ENCODE assay signal across 9 mouse cellular contexts in the genomic region with DNA sequence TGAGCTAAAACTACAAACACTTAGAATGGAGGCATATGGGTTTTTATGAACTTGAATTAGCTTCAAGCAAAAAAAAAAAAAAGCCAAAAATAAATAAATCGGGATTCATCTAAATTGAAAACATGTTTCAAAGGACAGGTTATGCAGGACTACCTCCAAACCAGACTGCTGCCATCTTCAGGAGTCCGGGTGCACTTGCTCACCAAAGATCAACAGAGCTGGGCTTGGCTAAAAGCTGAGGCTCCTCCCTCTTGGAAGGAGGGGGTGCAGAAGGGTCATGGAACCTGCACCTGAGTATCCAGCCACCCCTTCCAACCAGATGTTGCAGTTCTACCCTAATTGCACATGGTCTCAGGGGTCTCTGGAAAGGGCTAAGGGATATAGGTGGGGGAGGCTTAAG. TPM values are rescaled to one million over a fixed set of nuclear protein-coding genes. Genes with fewer than 3 reads are reported as not detected.
A peak's percentile ranks its signal among the peaks of the same experiment; 100 is the strongest.
DNase-seq lines count a peak whose midpoint lies in the region; ATAC-seq lines count a peak whose summit lies in the region.
"Had no signal": no experiment of that assay in that cellular context is flagged by ENCODE, and none has a peak within 500 bp of the region (broad histone marks: within the 10 kb centered on the region; RNA-seq: fewer than 3 reads in every experiment).

No protein-coding gene starts in this region.

- DNase-seq in CD4-positive, CD25-positive, alpha-beta regulatory T cell, adult 2 months (ENCODE audit: low read depth, low spot score), result peak; percentile 54
- peak; percentile 23 for DNase-seq in liver
- peak; percentile 61 to 71 for DNase-seq in kidney, adult 8-10 months
- DNase-seq in thymus, postnatal 0 days (ENCODE audit: low spot score), result peak; percentile 57
- DNase-seq in right cerebral cortex, adult 18-20 months, result no peak
- no peak for DNase-seq in heart, embryonic 10.5 days (ENCODE audit: low spot score)

- 18% methylated on average over 2 of the region's 2 CpGs for WGBS in liver, embryonic 12.5 days (ENCODE audit: insufficient replicate concordance)
- 18% methylated on average over 2 of the region's 2 CpGs for WGBS in heart, embryonic 10.5 days

- no peak overlapping the region for H3K9ac ChIP-seq in liver, embryonic 12.5 days
- H3K9ac ChIP-seq: neural tube, embryonic 13.5 days had no signal

- H3K4me3 ChIP-seq in liver, embryonic 12.5 days, result no peak overlapping the region
- no peak overlapping the region for H3K4me3 ChIP-seq in heart, embryonic 10.5 days
- H3K4me3 ChIP-seq: neural tube, embryonic 13.5 days had no signal

- no peak overlapping the region for H3K27ac ChIP-seq in liver, embryonic 12.5 days
- no peak overlapping the region for H3K27ac ChIP-seq in heart, embryonic 10.5 days
- H3K27ac ChIP-seq: neural tube, embryonic 13.5 days had no signal

- no peak overlapping the region for H3K4me2 ChIP-seq in liver, embryonic 12.5 days
- H3K4me2 ChIP-seq: neural tube, embryonic 13.5 days had no signal

- ATAC-seq in CD4-positive, CD25-positive, alpha-beta regulatory T cell, adult 4 months, result no peak
- ATAC-seq in liver, embryonic 12.5 days, result no peak

- peaks cover 29% of the 10 kb centered on the region for H3K4me1 ChIP-seq in liver, embryonic 12.5 days
- H3K4me1 ChIP-seq in heart, embryonic 10.5 days, result peaks cover 11% of the 10 kb centered on the region

- H3K27me3 ChIP-seq in liver, embryonic 12.5 days (replicated peaks), result peaks cover 14% of the 10 kb centered on the region
- peaks cover 7% of the 10 kb centered on the region; the same call in 1 of the 2 replicates for H3K27me3 ChIP-seq in heart, embryonic 10.5 days (ENCODE audit: insufficient read depth, poor library complexity, severe bottlenecking)

- H3K9me3 ChIP-seq in liver, embryonic 12.5 days (replicated peaks), result no peaks in the 10 kb centered on the region
- H3K9me3 ChIP-seq in heart, embryonic 10.5 days, result no peaks in the 10 kb centered on the region
- H3K9me3 ChIP-seq: neural tube, embryonic 13.5 days had no signal

- no peaks in the 10 kb centered on the region for H3K36me3 ChIP-seq in liver, embryonic 12.5 days
- no peaks in the 10 kb centered on the region for H3K36me3 ChIP-seq in heart, embryonic 10.5 days
- H3K36me3 ChIP-seq: neural tube, embryonic 13.5 days had no signal

RNA-seq across cellular contexts. Expression of gene Dock9, which starts 3.3 kb away (rescaled TPM):
- 1 to 10 TPM; 5.7 to 5.8 TPM for polyA plus RNA-seq in CD4-positive, CD25-positive, alpha-beta regulatory T cell, adult 4 months (2017; shearing (Covaris generic))
- 2.0 and 2.7 TPM in 2 replicates for polyA plus RNA-seq in liver, embryonic 12.5 days (2016; fragmentation: Nextera tagmentation; extraction: Ambion mirVana)
- polyA plus RNA-seq in thymus, postnatal 0 days (2015; fragmentation: Nextera tagmentation; extraction: Ambion mirVana), result 4.2 and 4.9 TPM in 2 replicates
- polyA plus RNA-seq in heart, embryonic 10.5 days (2016; fragmentation: Nextera tagmentation; extraction: Ambion mirVana), result 5.4 and 6.6 TPM in 2 replicates

Comparison
In these comparisons a context has a peak if more than half of its experiments do, and no peak if none do; other contexts are left out.
1. DNase-seq: peak in CD4-positive, CD25-positive, alpha-beta regulatory T cell, adult 2 months (single experiment), liver (single experiment), kidney, adult 8-10 months (2 of 2) and thymus, postnatal 0 days (single experiment); none in right cerebral cortex, adult 18-20 months (single experiment) and heart, embryonic 10.5 days (single experiment).